Mouse (Mus musculus): ENCODE data around the gene Crygb.

Crygb gene

GRCm38 (mm10) chr1:65082188-65082587, at the start of gene Crygb:
Gene Crygb, minus strand, starts transcription at chr1:65082288.
- no peak for DNase-seq (ENCODE audit: inconsistent ontology term)

GRCm38 (mm10) chr1:65131671-65132070, 49.6 kb upstream of the Crygb start:
- no peak for DNase-seq (ENCODE audit: inconsistent ontology term)

DNA sequence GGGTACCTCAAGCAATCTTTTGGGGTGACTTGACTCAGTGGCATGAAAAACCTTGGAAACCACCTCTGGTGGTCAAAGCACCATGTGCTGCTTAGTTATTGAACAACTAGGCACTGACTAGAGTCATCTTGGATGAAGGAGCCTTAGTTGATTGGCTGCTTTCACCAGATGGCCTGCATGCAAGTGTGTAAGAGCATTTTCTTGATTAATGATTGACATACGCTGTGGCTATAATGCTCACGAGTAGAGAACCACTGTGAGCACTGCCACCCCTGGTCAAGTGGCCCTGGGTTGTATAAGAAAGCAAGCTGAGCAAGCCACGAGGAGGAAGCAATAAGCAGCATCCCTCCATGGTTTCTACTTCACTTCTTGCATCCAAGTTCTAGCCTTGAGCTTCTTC, 48.1 kb upstream of the Crygb start:
- DNase-seq (ENCODE audit: inconsistent ontology term): no peak

- no peak for DNase-seq (ENCODE audit: inconsistent ontology term)
Measured at GRCm38 (mm10) chr1:65129634-65130180, 47.6 kb upstream of the Crygb start.

- peak; percentile 29 for DNase-seq (ENCODE audit: inconsistent ontology term)
Measured at GRCm38 (mm10) chr1:65122574-65123372, 40.7 kb upstream of the Crygb start, which contains the start of gene D630023F18Rik. Gene D630023F18Rik, minus strand, starts transcription at chr1:65123214.

GRCm38 (mm10) chr1:65119438-65119837, 37.4 kb upstream of the Crygb start, which contains the start of gene Gm28845:
Gene Gm28845, minus strand, starts transcription at chr1:65119558.
- DNase-seq (ENCODE audit: inconsistent ontology term): no peak

- no peak for DNase-seq (ENCODE audit: inconsistent ontology term)
Measured at GRCm38 (mm10) chr1:65118150-65118913, 36.2 kb upstream of the Crygb start.

- no peak for DNase-seq (ENCODE audit: inconsistent ontology term)
Measured at GRCm38 (mm10) chr1:65113536-65114172, 31.6 kb upstream of the Crygb start.

GRCm38 (mm10) chr1:65112807-65113196, 30.7 kb upstream of the Crygb start:
- no peak for DNase-seq (ENCODE audit: inconsistent ontology term)

GRCm38 (mm10) chr1:65112031-65112806, 30.1 kb upstream of the Crygb start:
- DNase-seq (ENCODE audit: inconsistent ontology term): peak; percentile 68

GRCm38 (mm10) chr1:65109756-65110435, 27.8 kb upstream of the Crygb start:
- DNase-seq (ENCODE audit: inconsistent ontology term): no peak

DNA sequence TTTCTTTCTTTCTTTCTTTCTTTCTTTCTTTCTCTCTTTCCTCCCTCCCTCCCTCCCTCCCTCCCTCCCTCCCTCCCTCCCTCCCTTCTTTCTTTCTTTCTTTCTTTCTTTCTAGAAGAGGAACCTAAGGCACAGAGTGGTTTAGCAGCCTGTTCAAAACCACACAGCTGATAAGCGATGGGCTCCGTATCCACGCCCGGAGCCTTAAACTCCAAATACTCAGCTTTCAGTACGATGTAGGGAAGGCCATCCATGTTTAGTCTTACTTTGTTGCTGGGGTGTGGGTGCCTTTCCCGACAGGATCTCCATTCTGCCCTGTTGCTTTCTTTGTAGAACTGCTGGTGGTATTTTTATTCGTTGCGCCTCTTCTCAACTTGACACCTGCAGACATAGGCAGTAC, 27.1 kb upstream of the Crygb start:
- DNase-seq (ENCODE audit: inconsistent ontology term): no peak

DNA sequence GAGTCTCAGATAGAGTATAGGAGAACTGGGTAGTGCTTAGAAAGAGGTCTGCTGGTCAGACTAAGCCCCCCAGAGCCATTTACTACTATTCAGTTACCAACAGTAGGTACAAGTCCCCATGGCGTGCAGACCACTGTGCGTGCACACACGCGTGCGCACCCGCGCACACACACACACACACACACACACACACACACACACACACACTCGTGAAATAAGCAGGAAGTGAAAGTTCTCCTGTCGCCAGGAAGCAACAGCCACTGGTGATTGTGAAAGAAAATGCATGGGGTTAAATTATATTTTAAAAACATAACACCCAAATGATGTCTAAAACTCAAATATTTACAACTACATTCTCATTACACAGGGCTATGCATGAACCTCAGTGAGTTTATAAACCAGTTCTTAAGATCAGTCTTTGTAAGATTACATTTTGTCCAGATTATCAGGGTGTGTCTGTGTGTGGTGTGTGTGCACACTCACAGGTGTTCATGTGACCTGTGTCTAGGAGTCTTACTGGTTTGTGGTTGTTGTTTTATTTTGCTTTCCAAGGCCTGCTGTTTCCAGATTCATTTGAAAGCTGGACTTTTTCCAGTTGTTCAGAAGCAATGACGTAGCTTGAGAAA, 25.7 kb upstream of the Crygb start:
- no peak for DNase-seq (ENCODE audit: inconsistent ontology term)

- DNase-seq (ENCODE audit: inconsistent ontology term): no peak
Measured at GRCm38 (mm10) chr1:65103273-65103672, 21.2 kb upstream of the Crygb start, which contains the start of gene Cryga. Gene Cryga, minus strand, starts transcription at chr1:65103373.

GRCm38 (mm10) chr1:65096953-65097352, 14.9 kb upstream of the Crygb start:
- no peak for DNase-seq (ENCODE audit: inconsistent ontology term)

DNA sequence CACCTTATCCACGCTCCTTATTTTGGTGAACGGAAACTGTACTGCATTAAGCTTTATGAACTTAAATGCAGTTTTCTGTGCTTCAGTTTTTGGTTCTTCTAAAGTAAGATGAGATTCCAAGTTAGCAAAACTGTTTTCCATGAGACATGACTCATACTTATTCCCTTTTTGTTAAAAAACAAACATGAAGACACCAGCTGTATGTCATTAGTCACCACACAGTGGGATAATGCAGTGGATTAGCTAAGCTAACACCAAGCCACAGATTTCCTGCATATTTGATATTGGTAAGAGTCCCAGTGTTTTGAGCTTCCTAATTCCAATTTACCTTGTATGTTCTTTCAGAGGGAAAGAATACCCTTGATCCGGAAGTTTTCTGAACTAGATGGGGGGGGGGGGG, 9.5 kb upstream of the Crygb start:
- DNase-seq (ENCODE audit: inconsistent ontology term): peak; percentile 36

DNA sequence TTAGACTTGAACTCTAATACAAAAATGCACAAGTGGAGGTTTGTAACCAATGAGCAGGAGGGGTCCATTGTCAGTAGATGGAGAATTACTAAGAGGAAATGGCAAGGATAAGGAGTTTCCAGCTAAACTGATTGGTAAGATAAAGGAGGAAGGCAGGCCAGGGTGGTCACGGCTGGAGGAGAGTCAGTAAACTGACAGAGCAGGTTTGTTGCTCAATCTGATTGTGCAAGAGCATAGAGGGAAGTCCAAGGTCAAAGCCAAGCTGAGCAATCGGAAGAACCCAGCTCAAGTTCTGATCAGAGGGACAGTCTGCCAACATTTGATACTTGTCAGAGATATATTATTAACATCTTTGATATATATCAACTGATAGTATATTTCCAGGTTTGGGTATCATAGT, 8.3 kb upstream of the Crygb start:
- no peak for DNase-seq (ENCODE audit: inconsistent ontology term)

GRCm38 (mm10) chr1:65088567-65089356, 6.7 kb upstream of the Crygb start:
- DNase-seq (ENCODE audit: inconsistent ontology term): peak; percentile 50

GRCm38 (mm10) chr1:65075607-65076006, 6.5 kb downstream of the Crygb start:
- DNase-seq (ENCODE audit: inconsistent ontology term): peak; percentile 31

Data from Muller cell, postnatal 12 days (primary cell).